Mouse (Mus musculus) heart, postnatal 14 days (tissue): ENCODE measurements at regions not wholly inside any gene's neighbourhood (a gene's known extent, or its start where the extent isn't known, plus 50 kb on each side); places are given as distances from the start of the nearest gene placed in this dataset.
"Not testable (repeated sequence)": the region's sequence is repeated elsewhere in the genome, so short reads cannot be mapped to it uniquely, and the experiment has no call there.

ENCODE experiments used
- DNase-seq, 2 experiments: peaks; one replicate each; pipeline ENCODE4 v3.0.0; 2021 to 2022
- intact Hi-C: fragments of 180-260 bp; cut with DNase I; formaldehyde crosslinking; loops from one replicate; pipeline ENCODE4 v1.15.1; 2025

DNA sequence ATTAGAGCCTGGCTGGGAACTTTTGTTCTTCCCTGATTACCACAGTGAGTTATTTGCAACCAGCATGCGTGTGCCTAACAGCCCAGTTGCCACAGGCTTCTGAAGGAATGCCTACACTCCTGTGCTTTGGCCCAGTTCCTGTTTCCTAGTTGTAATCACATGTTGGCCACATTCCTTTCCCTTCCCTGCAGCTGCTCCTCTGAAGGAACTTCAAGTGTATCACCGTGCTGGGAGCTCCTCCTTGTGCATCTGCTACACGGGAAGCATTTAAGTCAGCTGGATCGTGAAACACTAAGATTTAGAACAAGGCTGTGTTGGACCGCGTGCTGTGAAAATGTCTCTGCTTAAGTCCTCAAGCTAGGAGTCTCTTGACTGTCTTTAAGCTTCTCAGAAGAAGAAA lies 302.3 kb upstream of the Cntn5 start:
- intact Hi-C loops: no loop called here
- DNase-seq: no peak

DNA sequence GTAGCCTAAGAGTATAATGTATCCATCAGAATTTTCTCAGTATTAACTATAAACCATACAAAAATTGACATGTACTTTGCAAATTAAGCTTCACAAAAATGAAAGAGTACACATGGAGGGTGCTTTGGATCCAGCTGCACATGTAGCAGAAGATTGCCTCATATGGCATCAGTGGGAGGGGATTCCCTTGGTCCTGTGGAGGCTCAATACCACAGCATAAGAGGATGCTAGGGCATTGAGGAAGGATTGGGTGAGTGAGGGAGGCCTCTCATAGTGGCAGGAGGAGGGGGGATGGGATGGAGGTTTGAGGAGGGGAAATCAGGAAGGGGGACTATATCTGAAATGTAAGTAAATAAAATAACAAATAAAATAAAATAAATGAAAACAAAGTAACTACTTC lies 301.7 kb upstream of the Cntn5 start:
- no peak for DNase-seq
- intact Hi-C loops: no loop called here

DNA sequence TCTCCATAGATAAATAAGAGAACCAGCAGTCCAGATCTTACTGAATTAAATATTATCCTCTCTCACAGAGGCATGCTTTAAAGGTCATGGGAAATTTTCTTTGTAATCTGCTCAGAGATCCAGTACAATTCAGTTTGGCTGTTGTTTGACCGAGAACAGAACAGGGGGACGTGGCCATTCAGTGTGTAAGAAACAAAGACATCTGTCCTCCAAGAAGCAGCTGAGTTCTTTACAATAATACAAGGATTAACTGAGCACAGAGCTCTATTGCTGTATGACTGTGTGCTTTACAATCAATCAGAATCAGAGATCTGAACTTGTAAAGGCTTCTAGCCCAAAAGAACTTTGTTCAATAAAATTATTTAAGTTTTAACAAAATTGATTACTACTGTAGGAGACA lies 287.6 kb upstream of the Cntn5 start:
- no peak for DNase-seq
- intact Hi-C loops: no loop called here

DNA sequence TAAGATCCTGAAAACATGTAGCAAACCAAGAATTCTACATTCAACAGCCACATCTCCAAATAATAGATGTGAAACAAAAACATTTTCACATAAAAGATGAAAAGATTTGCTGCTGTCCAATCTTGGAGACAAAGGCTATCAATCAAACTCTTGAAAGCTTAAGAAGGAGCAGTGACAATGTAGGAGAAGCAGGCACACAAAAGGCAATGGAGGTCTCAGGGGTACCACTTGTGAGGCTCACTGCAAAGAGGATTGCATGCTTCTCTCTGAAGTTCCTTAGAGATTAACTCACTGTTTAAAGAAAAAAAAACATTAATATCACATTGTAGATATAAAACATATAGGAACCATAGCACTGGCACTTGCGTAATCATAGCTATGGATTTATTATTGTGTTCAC lies 241.2 kb upstream of the Cntn5 start:
- DNase-seq: no peak
- intact Hi-C loops: no loop called here

DNA sequence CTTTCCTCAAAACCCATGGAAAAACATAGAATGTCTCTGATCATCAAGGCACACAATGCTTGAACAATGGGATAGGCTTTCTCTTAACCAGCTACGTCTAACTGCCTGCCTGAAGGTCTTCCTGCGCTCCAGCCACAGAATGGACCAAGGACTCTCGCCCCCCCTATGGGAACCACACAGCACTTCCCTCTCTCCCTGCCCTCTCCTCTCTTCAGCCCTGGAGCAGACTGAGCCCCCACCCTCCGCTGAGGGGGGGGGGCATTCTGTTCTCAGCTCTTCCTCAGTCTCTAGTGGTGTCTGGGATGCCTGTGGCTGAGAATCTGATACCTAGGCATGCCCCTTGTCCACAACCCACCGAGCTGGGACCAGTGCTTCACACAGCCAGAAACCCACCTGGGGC lies 222.3 kb upstream of the Cntn5 start:
- DNase-seq: no peak
- intact Hi-C loops: no loop called here

DNA sequence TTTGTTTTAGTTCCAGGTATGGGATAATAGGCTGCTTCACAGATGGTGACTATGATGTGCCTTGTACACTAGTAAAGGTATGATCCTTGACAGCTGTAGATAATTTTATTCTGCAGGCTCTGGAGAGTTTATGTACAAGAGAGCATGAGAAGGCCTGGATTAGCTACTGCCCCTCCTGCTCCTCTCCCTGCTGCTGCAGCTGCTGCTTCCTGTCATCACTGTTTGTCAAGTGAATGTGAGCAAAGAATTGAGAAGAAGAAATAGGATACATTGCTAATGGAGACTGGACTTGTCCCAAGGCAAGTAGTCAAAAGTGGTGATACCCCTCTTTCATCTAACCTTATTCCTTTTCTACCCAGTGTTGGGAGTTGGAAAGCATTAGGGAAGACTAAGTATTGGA lies 214.6 kb upstream of the Cntn5 start:
- intact Hi-C loops: no loop called here
- no peak for DNase-seq

DNA sequence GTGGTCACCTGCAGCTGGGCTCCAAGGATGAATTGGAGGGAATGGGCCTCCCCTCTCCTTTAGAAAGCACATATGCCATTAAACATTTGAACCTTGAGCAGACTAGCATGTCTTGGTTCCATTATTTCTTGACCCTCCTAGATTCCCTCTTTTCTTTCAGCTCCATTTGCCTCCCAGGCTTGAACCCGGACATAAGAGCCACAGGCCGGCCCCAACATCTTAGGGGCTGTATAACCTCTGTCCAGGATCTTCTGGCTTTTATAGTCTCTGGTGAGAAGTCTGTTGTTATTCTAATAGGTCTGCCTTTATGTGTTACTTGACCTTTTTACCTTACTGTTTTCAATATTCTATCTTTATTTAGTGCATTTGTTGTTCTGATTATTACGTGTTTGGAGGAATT lies 203.3 kb upstream of the Cntn5 start:
- intact Hi-C loops, DNase-seq: not testable (repeated sequence)

DNA sequence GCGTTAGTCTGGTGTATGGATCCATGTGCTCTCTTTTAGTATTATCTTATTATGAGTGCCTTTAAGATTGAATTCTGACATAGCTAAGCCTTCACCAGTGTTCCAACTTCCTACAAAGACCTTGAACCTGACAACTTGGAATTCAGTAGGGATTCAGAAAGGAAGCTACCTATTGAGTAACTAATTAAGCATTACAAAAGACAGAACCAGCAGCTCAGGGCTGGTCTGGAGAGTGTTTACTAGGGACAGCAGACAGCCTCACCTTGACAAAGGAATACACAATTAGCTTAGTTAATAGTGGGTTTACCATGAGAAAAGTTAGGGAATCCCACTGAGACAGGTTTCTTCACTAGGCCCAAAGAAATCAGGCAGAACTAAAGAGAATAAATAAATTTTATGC lies 202.6 kb upstream of the Cntn5 start:
- intact Hi-C loops: not testable (repeated sequence)

DNA sequence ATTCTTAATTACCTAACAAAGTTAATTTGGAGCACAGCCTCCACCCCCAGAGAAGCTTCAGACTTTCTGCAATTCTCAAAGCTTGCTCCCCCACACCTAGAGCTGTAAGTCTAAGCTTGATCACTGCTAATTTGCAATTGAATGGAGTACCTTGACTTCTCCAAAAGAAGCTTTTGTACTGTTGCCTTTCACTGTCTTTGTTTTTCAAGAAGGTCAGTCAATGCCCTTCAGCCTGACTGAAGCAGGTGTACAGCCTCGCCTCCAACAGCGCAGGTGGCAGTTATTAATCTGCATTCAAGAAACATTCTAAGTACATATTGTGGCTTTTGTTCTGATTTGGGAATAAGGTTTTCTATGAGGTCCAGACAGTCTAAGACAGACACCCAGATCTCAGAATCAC lies 201.7 kb upstream of the Cntn5 start:
- no peak for DNase-seq

More for the DNA sequence above, 202.6 kb upstream of the Cntn5 start:
- DNase-seq: not testable (repeated sequence)

DNA sequence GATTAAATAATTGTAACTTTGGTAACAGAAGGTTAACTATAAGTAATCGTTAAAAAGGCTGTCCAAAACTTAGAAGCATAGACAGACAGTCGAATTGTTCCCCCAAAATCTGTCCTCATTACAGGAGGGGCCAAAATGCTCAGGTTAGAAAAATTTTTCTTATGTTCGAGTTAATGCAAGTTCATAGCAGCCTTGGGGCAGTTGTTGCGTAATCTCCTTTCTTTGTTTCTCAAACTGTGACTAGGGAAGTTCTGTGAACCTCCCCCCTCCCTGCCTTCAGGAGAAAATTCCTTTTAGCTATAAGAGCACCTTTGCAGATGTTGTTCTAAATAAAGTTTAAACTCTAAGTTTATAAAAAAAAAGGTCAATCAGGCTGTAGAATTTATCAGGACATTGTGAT lies 198.9 kb upstream of the Cntn5 start:
- DNase-seq: no peak
- intact Hi-C loops: no loop called here

More for the DNA sequence above, 201.7 kb upstream of the Cntn5 start:
- intact Hi-C loops: no loop called here

DNA sequence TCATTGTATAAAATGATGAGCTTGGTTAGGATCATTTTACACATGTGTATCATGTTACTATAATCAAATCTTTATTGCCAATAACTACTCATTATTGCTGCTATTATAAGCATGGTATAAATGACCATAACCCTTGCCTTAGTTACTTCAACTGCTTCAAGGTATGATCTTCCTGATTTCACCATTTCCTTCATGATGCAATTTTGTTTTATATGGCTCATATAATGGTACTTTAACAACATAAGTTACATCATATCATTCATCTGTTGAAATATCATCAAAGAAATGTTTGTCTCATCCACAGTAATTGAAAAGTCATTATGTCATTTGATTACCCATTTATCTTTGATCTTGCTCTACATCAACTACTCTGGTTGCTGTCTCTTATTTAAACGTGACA lies 188.3 kb upstream of the Cntn5 start:
- intact Hi-C loops: no loop called here
- no peak for DNase-seq

DNA sequence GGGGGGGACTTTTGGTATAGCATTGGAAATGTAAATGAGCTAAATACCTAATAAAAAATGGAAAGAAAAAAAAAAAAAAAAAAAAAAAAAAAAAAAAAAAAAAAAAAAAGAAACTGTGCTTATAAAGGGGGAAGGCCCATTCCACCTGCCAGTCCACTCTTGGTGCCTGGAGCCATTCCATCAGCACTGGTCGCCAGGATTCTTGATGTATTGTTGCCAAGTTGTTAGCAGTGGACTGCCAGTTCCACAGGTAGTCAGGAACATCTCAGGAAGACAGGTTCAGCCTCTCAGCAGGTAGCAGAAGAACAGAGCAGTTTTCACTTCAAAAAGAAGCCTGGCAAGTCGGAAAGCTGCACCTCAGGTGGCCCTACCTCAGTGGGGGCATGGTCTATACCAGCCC lies 162.6 kb upstream of the Cntn5 start:
- DNase-seq, intact Hi-C loops: not testable (repeated sequence)

DNA sequence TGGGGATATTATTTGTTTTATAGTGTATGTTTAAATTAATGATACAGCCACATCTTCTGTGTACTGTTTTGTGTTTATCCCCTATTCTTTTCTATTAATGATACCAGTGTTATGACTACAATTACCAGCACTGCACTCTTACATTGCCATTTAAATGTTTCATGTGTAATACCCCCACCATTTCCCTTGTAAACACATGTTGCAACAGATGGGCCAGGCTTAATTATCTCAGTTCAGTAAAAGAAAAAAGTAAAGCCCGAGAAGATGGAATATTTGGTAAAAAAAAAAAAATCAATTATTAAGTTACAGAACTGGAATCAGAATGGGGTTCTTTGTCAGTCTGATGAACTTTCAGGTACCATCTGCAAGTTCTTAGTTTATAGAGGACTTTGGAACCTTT lies 158.3 kb upstream of the Cntn5 start:
- DNase-seq: no peak
- intact Hi-C loops: no loop called here
